Mouse (Mus musculus): ENCODE data around the gene Brd3os.

The Brd3os gene

GRCm38 (mm10) chr2:27441767-27442707 lies at the start of gene Brd3os:
Gene Brd3os (plus strand): TSS chr2:27442324.
- peak; percentile 94 to 96 for DNase-seq

DNA sequence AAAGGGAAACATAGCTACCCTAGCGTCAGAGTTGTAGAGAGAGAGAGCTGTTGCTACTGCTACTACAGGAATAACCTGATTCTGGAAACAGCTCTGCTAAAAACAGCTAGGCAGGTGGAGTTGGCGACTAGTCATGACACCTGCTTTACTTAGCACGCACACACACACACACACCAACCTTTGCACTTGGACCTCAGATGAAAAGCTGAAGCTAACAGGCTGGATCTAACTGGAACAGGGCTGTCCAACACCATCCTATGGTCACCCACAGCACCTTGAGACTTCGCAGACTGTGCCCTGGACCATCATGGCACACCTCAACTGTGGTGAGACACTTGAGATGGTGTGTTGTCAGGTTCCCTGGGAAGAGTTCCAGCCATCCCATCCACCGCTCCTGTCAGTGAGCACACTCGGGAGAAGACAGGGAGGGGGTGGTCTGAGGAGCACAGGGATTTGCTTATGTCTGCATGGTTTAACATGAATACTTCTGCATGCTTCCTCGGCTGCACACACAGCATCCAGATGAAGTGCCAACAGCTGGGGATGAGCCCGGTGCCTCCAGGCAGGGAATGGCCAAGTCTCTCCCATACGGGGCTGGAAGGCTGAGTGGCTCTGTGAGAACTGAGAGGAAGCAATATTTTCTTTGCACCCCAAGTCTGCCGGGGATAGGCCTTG lies 47.8 kb upstream of the Brd3os start:
- DNase-seq: no peak

DNA sequence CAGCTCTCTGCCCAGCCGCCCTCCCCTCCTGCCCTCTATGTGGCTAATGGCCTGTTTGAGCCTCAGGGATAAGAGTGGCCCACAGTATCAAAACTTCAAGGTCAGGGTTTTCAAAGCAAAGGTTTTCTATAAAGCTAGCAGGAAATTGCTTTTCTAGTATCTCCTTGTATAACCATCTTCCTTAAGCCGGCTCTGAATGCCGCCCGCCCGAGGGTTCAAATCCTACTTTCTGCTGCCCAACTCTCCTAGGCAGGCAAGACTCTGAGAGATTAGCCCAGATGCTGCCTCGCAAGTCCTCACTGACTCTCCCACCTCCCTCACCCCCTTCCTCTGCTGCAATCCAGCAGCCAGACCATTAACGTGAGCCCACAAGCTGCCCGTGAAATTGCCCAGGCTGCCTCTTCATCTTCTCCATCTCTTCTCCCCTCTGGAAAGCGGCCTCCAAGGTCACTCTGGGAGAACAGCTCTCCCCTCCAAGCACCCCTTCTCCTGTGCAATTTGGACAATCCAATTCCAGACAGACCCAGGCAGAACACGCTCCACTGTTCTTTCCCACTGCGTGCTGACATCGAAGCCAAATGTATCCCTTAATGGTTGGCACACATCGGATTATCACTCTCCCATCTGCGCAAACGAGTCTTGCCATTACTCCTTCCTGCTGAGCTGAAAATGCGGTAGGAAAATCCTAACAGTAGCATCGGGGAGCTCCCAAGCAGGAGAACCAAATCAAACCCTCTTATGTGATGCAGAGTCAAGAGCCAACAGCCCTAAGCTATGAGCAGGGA lies 45.3 kb upstream of the Brd3os start:
- DNase-seq: no peak

GRCm38 (mm10) chr2:27400083-27400482 lies 42.0 kb upstream of the Brd3os start:
- no peak for DNase-seq

DNA sequence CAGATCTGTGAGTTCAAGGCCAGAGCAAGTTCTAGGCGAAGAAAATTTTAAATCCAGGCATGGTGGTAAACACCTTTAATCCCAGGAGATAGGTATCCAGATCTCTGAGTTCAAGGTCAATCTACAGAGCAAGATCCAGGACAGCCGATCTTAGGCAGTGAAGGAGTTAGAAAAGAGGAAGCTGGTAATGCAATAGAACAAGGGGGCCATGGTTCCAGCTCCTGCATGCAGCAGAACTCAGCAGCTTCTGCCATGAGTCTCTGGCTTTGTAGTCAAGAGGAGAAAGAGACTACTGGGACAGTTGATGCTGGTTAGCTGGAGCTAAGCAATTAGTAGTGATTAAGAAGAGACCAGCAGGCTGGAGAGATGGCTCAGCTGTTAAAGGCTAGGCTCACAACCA lies 40.6 kb upstream of the Brd3os start:
- no peak for DNase-seq

- DNase-seq: no peak
Measured at GRCm38 (mm10) chr2:27404375-27405093, 37.6 kb upstream of the Brd3os start.

DNA sequence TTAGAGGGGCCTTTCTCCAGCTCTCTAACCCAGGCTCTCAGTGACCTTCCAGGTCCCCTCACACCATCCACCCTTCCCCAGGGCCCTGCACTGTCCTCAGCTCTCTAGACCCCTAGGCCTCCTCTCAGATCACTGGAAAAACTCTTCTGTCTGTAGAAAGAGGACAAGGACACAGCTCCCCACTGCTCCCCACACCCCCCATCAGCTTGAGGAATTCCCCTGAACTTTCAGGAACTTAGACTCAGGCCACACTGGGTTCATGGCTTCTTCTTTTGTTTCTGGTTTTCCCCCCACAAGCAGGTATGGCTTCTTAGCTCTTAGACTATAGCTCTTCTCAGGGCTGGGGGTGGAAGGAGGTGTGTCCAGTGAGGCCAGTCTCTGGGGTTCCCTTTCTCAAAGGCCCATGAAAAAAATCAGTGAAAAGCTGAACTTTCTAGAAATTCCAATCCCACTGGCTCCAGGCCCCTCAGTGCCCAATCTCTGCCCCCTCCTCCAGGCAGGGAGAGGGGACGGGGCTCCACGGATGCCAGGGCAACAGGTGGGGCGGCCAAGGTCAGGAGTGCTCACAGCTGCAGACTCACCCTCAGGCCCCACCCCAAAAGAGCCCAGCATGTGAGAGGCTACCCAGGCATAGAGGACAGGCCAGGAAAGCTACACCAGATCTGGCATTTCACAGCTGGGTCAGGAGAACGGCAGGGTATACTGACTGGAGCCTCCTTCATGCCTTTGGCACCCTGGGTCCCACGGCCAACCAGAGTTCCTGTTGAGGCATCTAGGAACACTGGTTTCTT lies 36.8 kb upstream of the Brd3os start:
- DNase-seq: no peak

DNA sequence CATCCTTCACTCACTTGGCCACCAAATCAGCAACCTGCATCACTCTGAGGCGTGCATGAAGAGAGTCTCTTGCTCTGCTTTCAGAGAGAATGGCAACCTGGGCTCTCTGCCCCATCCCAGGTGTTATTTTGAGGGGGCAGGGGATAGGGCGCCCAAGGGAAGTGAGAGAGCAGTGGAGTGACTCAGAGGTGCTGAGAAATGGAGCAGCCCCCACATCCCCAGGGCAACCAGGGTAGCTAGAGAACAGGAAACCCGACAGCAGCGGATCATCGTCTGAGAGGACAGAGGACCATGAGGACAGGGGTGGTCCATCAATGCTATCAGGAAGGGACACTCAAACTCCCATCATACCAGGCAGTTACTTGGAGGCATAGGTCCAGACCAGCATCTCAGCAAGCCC lies 35.2 kb upstream of the Brd3os start:
- DNase-seq: no peak

GRCm38 (mm10) chr2:27408194-27408593 lies 33.9 kb upstream of the Brd3os start:
- DNase-seq: no peak

- no peak for DNase-seq
Measured at GRCm38 (mm10) chr2:27410518-27411140, 31.5 kb upstream of the Brd3os start.

DNA sequence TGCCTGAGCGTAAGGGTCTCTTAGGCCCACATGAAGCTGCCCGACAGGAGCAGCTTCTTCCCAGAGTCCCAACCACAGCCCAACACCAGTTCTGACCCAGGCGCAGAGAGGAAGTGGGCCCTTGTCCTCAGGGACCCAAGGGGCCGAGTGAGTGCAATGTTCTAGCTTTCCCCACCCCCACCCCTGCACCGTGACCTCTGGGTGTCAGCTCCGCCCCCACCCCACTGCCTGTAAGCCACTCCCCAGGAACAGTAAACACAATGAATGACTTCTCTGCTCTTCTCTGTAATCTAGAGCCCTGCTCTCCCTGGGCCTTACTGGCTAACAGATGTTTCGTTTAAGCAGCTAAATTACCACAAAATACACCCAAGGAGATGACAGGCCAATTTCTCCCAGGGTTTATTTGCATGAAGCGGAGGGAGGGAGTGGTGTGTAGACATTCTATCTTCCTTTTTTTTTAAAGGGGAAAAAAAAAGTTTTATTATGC lies 30.4 kb upstream of the Brd3os start:
- peak; percentile 60 to 79 for DNase-seq

DNA sequence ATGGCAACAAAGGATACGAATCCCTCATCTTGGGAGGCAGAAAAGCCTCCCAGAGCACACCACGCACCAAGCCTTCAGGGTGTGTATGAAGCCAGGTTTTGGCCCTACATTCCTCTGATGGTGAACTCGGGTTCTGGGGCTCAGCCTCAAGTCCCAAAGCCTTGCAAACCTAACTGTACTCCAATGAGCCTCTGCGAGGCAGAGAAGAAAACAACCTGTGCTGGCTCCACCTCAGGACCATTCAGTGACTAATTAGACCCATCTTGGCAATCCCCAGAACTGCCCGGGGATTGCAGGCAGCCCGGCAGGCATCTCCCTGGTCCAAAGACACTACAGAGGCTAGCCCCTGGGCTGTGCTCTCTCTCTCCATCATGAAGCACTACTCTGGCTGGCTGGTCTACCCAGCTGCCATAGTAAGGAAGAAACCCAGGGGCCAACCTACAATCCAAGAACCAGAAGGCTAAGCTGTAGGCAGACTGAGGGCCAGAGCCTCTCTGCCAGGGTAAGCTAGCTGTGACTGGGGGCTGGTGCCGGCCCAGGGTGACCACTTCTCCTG lies 29.8 kb upstream of the Brd3os start:
- no peak for DNase-seq

DNA sequence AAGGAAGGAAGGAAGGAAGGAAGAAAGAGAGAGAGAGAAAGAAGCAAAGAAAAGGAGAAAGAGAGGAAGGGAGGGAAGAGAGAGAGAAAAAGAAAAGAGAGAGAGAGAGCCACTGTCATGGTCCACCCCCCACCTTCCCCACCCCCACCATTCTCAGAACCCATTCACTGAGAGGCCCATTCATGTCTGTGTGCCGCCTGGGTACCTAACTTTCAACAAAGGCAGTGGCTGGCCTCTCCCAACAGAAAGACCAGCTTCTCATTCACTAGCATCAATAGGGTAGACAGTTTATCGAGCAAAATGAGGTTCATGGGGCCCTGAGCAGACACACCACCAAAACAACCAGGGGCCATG lies 28.6 kb upstream of the Brd3os start:
- DNase-seq: no peak

- DNase-seq: peak; percentile 66 to 85
Measured at GRCm38 (mm10) chr2:27413936-27414657, 28.0 kb upstream of the Brd3os start.

DNA sequence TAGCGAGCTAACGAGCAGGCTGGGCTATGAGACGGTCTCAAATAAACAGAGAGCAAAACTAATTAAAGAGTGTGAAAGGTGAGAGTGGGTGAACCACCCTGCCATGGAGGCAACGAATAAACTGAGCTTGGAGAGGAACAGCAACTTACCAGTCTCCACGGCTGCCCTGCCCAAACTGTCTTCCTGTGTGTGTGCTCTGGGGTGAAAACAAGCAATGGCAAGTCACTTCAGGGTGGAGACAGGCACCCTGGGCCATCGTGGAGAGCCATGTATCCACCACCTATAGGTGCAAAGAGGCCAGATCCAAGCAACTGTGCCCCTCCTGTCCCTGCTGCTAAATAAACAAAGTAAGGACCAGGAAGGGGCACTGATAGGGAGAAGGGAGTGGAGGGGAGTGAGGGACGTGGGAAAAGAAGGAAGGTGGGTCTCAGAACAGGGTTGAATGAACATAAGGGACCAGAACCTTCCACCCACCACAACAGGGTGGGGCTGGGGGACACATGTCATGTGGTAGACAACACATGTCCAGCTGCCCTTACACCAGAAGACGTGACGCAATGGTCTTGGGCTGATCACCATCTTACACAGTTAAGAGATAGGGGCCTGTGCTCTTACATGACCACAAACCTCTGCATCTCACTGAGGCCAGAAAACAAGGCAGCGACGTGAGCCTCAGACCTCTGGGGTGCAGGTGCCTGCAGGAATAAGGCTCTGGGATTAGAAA lies 26.9 kb upstream of the Brd3os start:
- DNase-seq: no peak

DNA sequence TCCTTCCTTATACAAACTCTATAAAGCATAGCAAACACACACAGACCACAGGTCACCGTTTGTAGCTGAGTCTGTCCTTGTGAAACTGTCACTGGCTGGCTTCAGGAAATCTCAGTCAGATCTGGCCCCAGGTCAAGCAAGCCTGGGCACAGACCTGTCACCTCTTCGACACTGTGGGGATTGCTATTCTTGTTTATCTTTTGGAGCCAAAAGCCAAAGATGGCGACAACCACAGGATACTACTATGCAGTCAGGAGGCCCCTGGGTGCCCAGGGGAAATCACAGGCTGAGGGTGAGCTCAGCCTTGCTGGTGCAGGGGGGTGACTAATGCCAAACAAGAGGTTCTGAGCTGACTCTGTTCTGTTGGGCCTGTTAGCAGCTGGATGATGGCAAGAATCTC lies 25.7 kb upstream of the Brd3os start:
- peak in 1 of 2 experiments; percentile 21 for DNase-seq

- no peak for DNase-seq
Measured at GRCm38 (mm10) chr2:27417648-27418153, 24.4 kb upstream of the Brd3os start.

- peak; percentile 70 to 85 for DNase-seq
Measured at GRCm38 (mm10) chr2:27418577-27419070, 23.5 kb upstream of the Brd3os start.

Data from lung, postnatal 4 days (tissue).